Mouse (Mus musculus) embryonic facial prominence, embryonic 12.5 days (tissue): ENCODE data around the gene Kcnj8. TPM values are rescaled to one million over a fixed set of nuclear protein-coding genes. Genes with fewer than 3 reads are reported as not detected.

ENCODE experiments used
- ATAC-seq: fragments of 200-750 bp; cut with Nextera tagmentation; 2 replicates; pipeline ENCODE4 v1.8.0; 2017; ENCODE audit not compliant: insufficient number of reproducible peaks, insufficient read depth, low FRiP score, low TSS enrichment
- H3K27ac ChIP-seq: fragments of 300-500 bp; sonication (generic); 2 replicates; pipeline ENCODE4 v1.5.1; 2016; ENCODE audit warnings: mild to moderate bottlenecking
- H3K27me3 ChIP-seq: fragments of 300-500 bp; sonication (generic); 2 replicates; pipeline ENCODE4 v1.6.1; 2016; ENCODE audit warnings: mild to moderate bottlenecking, moderate library complexity
- H3K36me3 ChIP-seq: fragments of 300-500 bp; sonication (generic); 2 replicates; pipeline ENCODE4 v1.6.1; 2016; ENCODE audit warnings: mild to moderate bottlenecking
- H3K4me1 ChIP-seq: fragments of 300-500 bp; sonication (generic); 2 replicates; pipeline ENCODE4 v1.6.1; 2016
- H3K4me2 ChIP-seq: fragments of 300-500 bp; sonication (generic); replicated peaks from 2 replicates; pipeline ENCODE4 v1.6.1; 2016; ENCODE audit warnings: mild to moderate bottlenecking, moderate library complexity
- H3K4me3 ChIP-seq: fragments of 300-500 bp; sonication (generic); 2 replicates; pipeline ENCODE4 v1.5.1; 2016; ENCODE audit warnings: mild to moderate bottlenecking
- H3K9ac ChIP-seq: fragments of 300-500 bp; sonication (generic); 2 replicates; pipeline ENCODE4 v1.6.1; 2016; ENCODE audit warnings: mild to moderate bottlenecking, moderate library complexity
- H3K9me3 ChIP-seq: fragments of 300-500 bp; sonication (generic); 2 replicates; pipeline ENCODE4 v1.6.1; 2016; ENCODE audit warnings: mild to moderate bottlenecking, moderate library complexity
- WGBS: fragments of 180-500 bp; shearing (Covaris S2); methylation state at CpG from one replicate; pipeline ENCODE4 v1.1.7; 2016; 5-methylcytosine and 5-hydroxymethylcytosine counted together
- polyA plus RNA-seq: library from polyadenylated mRNA; unstranded; fragments of >200 nt; fragmentation: Nextera tagmentation; extraction: Ambion mirVana; gene quantifications from 2 replicates; pipeline ENCODE4 v1.2.1, GENCODE M21; 2016

Gene Kcnj8
- polyA plus RNA-seq, 1 experiment from 2014 or later: 3.9 TPM

DNA sequence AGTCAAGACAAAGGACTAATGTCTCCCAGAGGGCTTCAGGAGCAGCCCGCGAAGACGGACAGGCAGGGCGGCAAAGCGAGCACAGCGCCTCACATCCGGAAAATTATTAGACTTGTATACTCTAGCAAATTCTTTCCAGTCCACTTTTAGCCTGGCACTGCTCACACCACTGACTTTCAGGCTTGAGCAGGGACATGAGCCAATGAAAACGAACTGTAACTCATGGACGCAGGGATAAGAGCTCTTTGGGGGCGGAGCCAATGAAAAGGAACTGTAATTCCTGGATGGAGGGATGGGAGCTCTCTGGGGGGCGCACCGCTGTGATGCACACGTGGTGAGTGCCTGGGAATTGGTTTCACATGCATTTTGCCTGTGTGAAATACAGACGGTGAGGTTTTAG, 26.3 kb downstream of the Kcnj8 start:
- H3K4me2 ChIP-seq: peak overlapping the region; percentile 25
- ATAC-seq: no peak
- H3K4me1 ChIP-seq: peaks cover 4% of the 10 kb centered on the region; the same call in 1 of the 2 replicates
- H3K9me3 ChIP-seq: no peaks in the 10 kb centered on the region
- no peak overlapping the region for H3K4me3 ChIP-seq
- no peaks in the 10 kb centered on the region for H3K27me3 ChIP-seq
- H3K27ac ChIP-seq: no peak overlapping the region
- WGBS: 44% methylated on average over 14 of the region's 14 CpGs
- no peaks in the 10 kb centered on the region for H3K36me3 ChIP-seq
- H3K9ac ChIP-seq: no peak overlapping the region

DNA sequence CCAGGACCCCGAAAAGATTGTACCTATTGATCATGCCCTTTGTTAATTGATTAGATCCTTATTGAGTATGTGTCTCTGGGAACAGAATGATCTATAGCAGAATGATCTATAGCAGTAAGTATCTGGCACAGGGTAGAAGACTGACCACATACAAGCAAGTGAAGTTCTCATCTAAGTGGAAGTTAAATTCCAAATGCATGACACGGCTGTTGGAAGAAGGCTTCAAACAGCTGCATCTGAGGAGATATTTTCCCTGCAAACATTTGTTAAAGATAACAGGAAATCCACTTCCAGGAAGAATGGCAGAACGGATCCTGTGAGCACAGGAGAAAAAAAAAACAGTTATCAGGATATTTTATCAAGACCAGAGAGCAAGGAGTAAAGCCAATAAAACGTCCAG, 27.8 kb downstream of the Kcnj8 start:
- H3K27me3 ChIP-seq: no peaks in the 10 kb centered on the region
- 73% methylated on average over 4 of the region's 4 CpGs for WGBS
- H3K9me3 ChIP-seq: no peaks in the 10 kb centered on the region
- no peak overlapping the region for H3K4me2 ChIP-seq
- H3K4me3 ChIP-seq: no peak overlapping the region
- H3K4me1 ChIP-seq: peaks cover 4% of the 10 kb centered on the region; the same call in 1 of the 2 replicates
- ATAC-seq: no peak
- H3K36me3 ChIP-seq: no peaks in the 10 kb centered on the region
- no peak overlapping the region for H3K27ac ChIP-seq
- H3K9ac ChIP-seq: no peak overlapping the region

DNA sequence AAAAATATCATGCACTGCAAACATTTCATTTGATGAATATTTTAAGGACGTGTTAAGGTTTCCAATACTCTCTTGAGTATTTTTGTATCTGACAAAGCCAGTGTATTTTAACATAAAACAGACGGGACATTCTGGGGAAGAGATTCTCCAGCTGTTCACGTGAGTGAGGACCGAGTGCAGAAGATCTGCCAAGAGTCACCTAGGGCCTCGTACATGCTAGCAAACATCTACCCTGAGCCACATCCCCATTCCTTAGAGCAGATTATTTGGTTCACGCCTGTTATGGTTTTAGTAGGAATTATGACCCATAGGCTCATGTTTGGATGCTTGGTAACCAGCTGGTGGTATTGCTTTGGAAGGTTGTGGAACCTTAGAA, 28.6 kb downstream of the Kcnj8 start:
- H3K36me3 ChIP-seq: no peaks in the 10 kb centered on the region
- H3K9me3 ChIP-seq: no peaks in the 10 kb centered on the region
- peaks cover 4% of the 10 kb centered on the region; the same call in 1 of the 2 replicates for H3K4me1 ChIP-seq
- H3K27me3 ChIP-seq: no peaks in the 10 kb centered on the region
- ATAC-seq: no peak
- H3K4me3 ChIP-seq: no peak overlapping the region
- no peak overlapping the region for H3K4me2 ChIP-seq
- WGBS: 82% methylated on average over 6 of the region's 6 CpGs
- H3K27ac ChIP-seq: no peak overlapping the region
- H3K9ac ChIP-seq: no peak overlapping the region

DNA sequence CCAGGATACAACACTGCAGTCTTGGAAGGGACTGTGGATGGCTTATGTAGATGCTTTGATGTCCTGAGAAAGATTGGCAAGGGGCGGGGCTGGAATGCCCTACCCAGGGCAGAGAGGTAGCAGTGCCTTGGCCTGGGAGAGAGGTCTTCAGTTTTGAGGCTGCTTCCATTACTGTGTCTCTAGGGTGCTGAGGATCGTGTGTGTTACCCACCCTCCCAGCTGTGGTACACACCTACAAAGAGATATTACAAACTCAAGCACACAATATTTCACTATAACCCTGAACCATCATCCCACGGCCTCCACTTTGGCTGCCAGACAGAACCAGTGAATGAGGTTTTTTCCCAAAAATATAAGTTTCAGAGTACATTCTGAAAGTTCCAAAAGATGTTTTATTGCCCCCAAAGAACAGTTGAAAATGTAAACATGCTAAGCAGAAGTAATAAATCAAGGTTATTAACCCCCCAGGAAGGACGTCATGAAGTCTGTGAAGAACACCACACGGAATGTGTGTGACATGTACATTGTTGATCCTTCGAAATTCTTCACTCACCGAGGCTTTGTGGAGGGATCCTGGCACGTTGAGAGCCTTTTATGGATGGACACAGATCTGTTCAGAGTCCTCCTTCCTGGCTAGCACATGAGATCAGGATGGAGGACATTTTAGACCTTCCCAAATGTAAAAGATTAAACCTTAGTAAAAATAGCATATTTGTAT, 29.2 kb downstream of the Kcnj8 start:
- no peaks in the 10 kb centered on the region for H3K27me3 ChIP-seq
- no peaks in the 10 kb centered on the region for H3K9me3 ChIP-seq
- no peak overlapping the region for H3K9ac ChIP-seq
- no peak overlapping the region for H3K27ac ChIP-seq
- no peak overlapping the region for H3K4me2 ChIP-seq
- 80% methylated on average over 8 of the region's 8 CpGs for WGBS
- no peak overlapping the region for H3K4me3 ChIP-seq
- ATAC-seq: no peak
- peaks cover 4% of the 10 kb centered on the region; the same call in 1 of the 2 replicates for H3K4me1 ChIP-seq
- no peaks in the 10 kb centered on the region for H3K36me3 ChIP-seq

DNA sequence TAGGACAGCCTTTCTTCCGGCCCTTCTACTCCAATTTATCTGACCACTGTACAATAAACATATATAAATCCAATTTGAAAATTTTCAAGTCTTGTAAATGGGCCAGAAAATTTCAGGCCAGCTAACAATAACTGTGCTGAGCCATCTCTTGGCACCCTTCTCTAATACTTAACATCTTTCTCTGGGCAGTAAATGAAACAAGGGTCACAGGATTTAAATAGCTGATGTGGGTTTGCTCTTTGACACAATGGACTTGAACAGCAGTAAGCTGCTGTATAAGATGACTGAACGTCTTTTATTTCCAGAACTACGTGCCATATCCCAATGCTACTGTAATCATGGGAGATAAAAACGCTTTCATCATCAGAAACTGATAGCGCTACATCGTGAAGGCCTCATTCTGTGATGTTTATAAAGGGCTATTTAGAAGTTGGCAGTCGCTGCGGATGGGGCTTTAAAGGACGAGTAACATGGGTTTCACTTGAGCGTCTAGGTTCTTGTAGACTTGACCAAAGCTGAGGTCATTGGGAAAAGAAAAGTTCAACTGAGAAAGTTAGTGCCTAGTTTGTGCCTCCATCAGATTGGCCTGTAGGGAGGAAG, 30.8 kb downstream of the Kcnj8 start:
- Histone ChIP-seq H3K36me3 (no peaks in the 10 kb centered on the region), H3K27ac (no peak overlapping the region), H3K4me3 (no peak overlapping the region), H3K4me1 (peaks cover 4% of the 10 kb centered on the region; the same call in 1 of the 2 replicates), H3K9ac (no peak overlapping the region), H3K9me3 (no peaks in the 10 kb centered on the region), H3K4me2 (no peak overlapping the region), H3K27me3 (no peaks in the 10 kb centered on the region)
- no peak for ATAC-seq
- 88% methylated on average over 10 of the region's 10 CpGs for WGBS

DNA sequence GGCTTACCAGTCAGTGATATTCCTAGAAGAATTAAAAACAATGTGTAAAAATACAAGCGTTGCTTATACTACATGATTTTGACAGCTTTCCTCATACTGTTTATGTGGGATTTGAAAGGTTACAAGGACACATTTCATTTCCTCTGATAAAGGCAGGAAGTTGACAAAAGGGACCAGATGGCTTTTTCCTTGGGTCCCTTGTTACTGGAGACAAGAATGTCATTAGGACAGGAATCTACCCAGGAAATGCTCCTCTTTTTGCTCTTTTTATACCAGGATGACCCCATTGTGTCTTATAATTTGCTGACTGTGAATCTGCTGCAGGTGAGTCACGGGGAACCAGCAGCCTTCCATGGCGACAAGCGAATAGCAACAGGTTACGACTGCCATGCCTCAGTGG, 31.3 kb downstream of the Kcnj8 start:
- Histone ChIP-seq H3K4me3 (no peak overlapping the region), H3K36me3 (no peaks in the 10 kb centered on the region), H3K27ac (no peak overlapping the region), H3K4me1 (peaks cover 4% of the 10 kb centered on the region; the same call in 1 of the 2 replicates), H3K9me3 (no peaks in the 10 kb centered on the region), H3K27me3 (no peaks in the 10 kb centered on the region), H3K4me2 (no peak overlapping the region), H3K9ac (no peak overlapping the region)
- ATAC-seq: no peak
- WGBS: 81% methylated on average over 5 of the region's 5 CpGs

DNA sequence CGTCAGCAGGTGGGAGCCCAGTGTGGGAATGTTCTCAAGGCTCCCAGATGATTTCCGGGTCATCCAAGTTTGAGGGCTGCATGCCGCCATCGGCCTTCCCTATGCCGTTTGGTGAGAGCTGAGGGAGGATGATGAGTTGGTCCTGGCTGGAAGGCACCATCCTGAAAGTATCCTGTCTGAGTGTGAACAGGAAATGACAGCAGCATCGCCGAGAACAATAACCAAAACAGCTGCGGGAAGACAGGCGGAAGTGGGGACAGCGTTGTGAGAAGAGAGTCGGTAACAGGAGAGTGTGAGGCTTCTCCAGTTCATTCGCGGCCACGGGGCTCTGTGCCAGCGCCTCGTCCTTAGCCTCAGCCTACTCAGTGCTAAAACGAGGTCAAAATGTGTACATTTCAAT, 32.9 kb downstream of the Kcnj8 start:
- no peaks in the 10 kb centered on the region for H3K4me1 ChIP-seq
- no peak for ATAC-seq
- no peaks in the 10 kb centered on the region for H3K27me3 ChIP-seq
- H3K36me3 ChIP-seq: no peaks in the 10 kb centered on the region
- H3K27ac ChIP-seq: no peak overlapping the region
- H3K9ac ChIP-seq: no peak overlapping the region
- no peaks in the 10 kb centered on the region for H3K9me3 ChIP-seq
- no peak overlapping the region for H3K4me2 ChIP-seq
- H3K4me3 ChIP-seq: no peak overlapping the region
- WGBS: 80% methylated on average over 17 of the region's 17 CpGs

DNA sequence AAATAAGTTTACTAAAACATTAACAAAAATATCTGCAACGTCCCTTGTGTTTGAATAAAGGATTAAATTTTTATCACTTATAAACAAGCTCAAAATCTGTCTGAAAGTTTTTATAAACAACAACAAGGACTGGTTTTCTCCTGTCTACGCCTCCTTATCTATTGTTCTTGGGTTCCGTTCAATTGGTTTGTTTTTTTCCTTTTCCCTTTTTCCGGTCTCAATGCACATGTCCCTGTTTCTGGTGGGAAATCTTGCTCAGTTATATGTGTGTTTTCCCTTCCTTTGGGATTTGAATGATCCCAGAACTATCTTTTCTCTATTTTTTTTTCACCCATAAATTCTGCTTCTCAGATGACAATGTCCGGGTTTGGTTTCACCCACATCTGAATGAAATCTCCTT, 38.0 kb downstream of the Kcnj8 start:
- no peaks in the 10 kb centered on the region for H3K9me3 ChIP-seq
- no peaks in the 10 kb centered on the region for H3K27me3 ChIP-seq
- H3K4me2 ChIP-seq: no peak overlapping the region
- peaks cover 2% of the 10 kb centered on the region; the same call in 1 of the 2 replicates for H3K4me1 ChIP-seq
- H3K27ac ChIP-seq: no peak overlapping the region
- H3K4me3 ChIP-seq: no peak overlapping the region
- H3K9ac ChIP-seq: no peak overlapping the region
- WGBS: 71% methylated on average over 5 of the region's 5 CpGs
- H3K36me3 ChIP-seq: no peaks in the 10 kb centered on the region
- ATAC-seq: no peak

DNA sequence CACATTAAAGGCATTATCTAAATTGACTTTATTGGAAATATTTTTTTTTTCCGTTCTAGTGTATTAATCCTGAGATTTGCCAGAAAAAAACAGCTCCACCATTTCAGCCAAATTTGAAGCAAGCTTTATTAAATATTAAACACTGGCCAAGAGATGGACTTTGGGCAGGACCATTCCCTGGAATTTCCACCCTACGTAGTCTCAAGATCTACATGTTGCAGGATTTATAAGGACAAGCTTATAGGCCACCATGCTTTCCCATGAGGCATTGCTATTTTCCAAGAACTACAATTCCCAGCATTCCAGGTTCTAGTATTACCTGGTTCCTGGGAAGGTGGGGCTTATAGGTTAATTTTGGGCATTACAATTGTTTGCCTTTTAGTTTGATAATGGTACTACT, 38.7 kb downstream of the Kcnj8 start:
- H3K4me3 ChIP-seq: no peak overlapping the region
- H3K9ac ChIP-seq: no peak overlapping the region
- WGBS: 96% methylated on average over 2 of the region's 2 CpGs
- no peak overlapping the region for H3K4me2 ChIP-seq
- no peaks in the 10 kb centered on the region for H3K27me3 ChIP-seq
- H3K4me1 ChIP-seq: peaks cover 2% of the 10 kb centered on the region; the same call in 1 of the 2 replicates
- H3K27ac ChIP-seq: no peak overlapping the region
- no peaks in the 10 kb centered on the region for H3K9me3 ChIP-seq
- H3K36me3 ChIP-seq: no peaks in the 10 kb centered on the region
- ATAC-seq: no peak

DNA sequence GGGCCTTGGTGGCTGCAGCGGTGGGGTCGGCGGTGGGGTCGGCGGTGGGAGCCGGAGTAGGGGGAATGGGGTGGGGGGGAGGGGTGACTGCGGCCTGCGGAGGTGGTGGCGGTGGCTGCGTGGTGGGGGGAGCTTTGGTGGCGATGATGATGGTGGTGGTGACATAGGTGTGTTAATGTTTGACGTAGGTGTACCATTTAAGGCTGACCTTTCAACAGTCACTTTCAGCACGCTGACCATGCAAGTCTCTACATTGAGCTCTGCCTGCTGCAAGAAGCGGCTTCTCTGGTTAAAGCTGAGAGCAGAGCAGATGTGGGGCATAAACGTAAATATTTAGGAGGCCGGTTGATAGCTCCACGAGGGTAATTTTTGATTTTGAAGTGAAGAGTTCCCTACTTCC, 39.3 kb downstream of the Kcnj8 start:
- no peak overlapping the region for H3K27ac ChIP-seq
- 92% methylated on average over 17 of the region's 17 CpGs for WGBS
- no peak for ATAC-seq

DNA sequence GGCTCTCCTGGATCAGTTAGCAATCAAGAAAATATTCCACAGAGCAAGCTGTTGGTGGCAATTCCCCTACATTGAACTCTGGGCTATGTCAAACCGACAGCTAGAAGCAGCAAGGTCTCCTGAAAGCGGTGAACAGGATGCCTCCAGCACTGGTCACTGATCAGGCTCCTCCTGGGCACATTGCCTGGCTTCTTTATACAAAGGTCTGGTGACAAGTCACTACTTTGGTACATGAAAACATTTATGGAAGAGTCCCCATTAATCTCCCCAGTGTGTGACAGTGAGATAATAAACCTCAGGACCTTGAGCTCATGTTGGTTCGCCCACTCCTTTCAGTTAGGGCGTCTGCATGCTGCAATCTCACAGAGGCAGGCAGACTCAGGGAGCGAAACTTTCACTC, 41.0 kb downstream of the Kcnj8 start:
- Histone ChIP-seq H3K4me1 (peaks cover 2% of the 10 kb centered on the region; the same call in 1 of the 2 replicates), H3K9me3 (no peaks in the 10 kb centered on the region), H3K27ac (no peak overlapping the region), H3K4me2 (no peak overlapping the region), H3K9ac (no peak overlapping the region), H3K4me3 (no peak overlapping the region), H3K36me3 (no peaks in the 10 kb centered on the region), H3K27me3 (no peaks in the 10 kb centered on the region)
- ATAC-seq: no peak
- WGBS: 78% methylated on average over 5 of the region's 5 CpGs

More for the DNA sequence above, 39.3 kb downstream of the Kcnj8 start:
- H3K4me2 ChIP-seq: no peak overlapping the region
- no peaks in the 10 kb centered on the region for H3K27me3 ChIP-seq
- H3K36me3 ChIP-seq: no peaks in the 10 kb centered on the region
- no peak overlapping the region for H3K9ac ChIP-seq
- H3K4me1 ChIP-seq: peaks cover 2% of the 10 kb centered on the region; the same call in 1 of the 2 replicates
- H3K4me3 ChIP-seq: no peak overlapping the region
- no peaks in the 10 kb centered on the region for H3K9me3 ChIP-seq

DNA sequence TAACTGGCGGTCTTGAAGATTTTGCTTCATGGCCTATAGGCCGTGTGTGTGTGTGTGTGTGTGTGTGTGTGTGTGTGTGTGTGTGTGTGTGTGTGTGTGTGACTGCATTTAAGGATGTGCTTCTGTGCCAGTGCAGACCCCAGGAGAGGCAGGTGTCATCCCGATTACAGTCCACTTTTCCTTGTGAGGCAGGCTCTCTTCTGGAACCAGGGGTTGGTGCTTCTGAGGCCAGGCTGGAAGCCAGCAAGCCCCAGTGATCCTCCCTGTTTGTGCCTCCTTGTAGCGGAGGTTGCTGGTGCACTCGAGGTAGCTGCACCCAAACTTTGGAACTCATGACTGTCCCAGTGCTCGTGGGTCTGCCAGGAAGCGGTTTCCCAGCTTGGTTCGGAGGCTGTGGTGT, 41.7 kb downstream of the Kcnj8 start:
- H3K9me3 ChIP-seq: no peaks in the 10 kb centered on the region
- no peak for ATAC-seq
- H3K9ac ChIP-seq: no peak overlapping the region
- no peaks in the 10 kb centered on the region for H3K27me3 ChIP-seq
- no peaks in the 10 kb centered on the region for H3K36me3 ChIP-seq
- H3K4me3 ChIP-seq: no peak overlapping the region
- H3K27ac ChIP-seq: no peak overlapping the region
- WGBS: 88% methylated on average over 8 of the region's 8 CpGs
- no peak overlapping the region for H3K4me2 ChIP-seq
- H3K4me1 ChIP-seq: peaks cover 2% of the 10 kb centered on the region; the same call in 1 of the 2 replicates
